Mouse (Mus musculus) forebrain, embryonic 10.5 days (tissue): ENCODE results near the gene Abhd2. TPM values are rescaled to one million over a fixed set of nuclear protein-coding genes. Genes with fewer than 3 reads are reported as not detected.

ENCODE experiments used
- DNase-seq: peaks from one replicate; pipeline ENCODE4 v3.0.0-alpha.2; 2017; ENCODE audit warnings: low spot score; ENCODE audit errors: extremely low spot score
- H3K27ac ChIP-seq: fragments of 300-500 bp; sonication (generic); 2 replicates; pipeline ENCODE4 v1.5.1; 2016; ENCODE audit warnings: mild to moderate bottlenecking
- H3K27me3 ChIP-seq: fragments of 300-500 bp; sonication (generic); 2 replicates; pipeline ENCODE4 v1.6.1; 2016; ENCODE audit warnings: mild to moderate bottlenecking; ENCODE audit not compliant: poor library complexity, severe bottlenecking
- H3K36me3 ChIP-seq: fragments of 300-500 bp; sonication (generic); replicated peaks from 2 replicates; pipeline ENCODE4 v1.6.1; 2016; ENCODE audit warnings: mild to moderate bottlenecking, moderate library complexity
- H3K4me1 ChIP-seq: fragments of 300-500 bp; sonication (generic); 2 replicates; pipeline ENCODE4 v1.6.1; 2016
- H3K4me3 ChIP-seq: fragments of 300-500 bp; sonication (generic); 2 replicates; pipeline ENCODE4 v1.5.1; 2016; ENCODE audit warnings: mild to moderate bottlenecking, moderate library complexity
- H3K9me3 ChIP-seq: fragments of 300-500 bp; sonication (generic); 2 replicates; pipeline ENCODE4 v1.6.1; 2016; ENCODE audit warnings: mild to moderate bottlenecking, moderate library complexity
- WGBS: fragments of 180-500 bp; shearing (Covaris S2); methylation state at CpG from one replicate; pipeline ENCODE4 v1.1.7; 2016; 5-methylcytosine and 5-hydroxymethylcytosine counted together
- polyA plus RNA-seq: library from polyadenylated mRNA; unstranded; fragments of >200 nt; fragmentation: Nextera tagmentation; extraction: Ambion mirVana; gene quantifications from 2 replicates; pipeline ENCODE4 v1.2.1, GENCODE M21; 2016

The Abhd2 gene
- polyA plus RNA-seq, 1 experiment from 2014 or later = 8.6 TPM

DNA sequence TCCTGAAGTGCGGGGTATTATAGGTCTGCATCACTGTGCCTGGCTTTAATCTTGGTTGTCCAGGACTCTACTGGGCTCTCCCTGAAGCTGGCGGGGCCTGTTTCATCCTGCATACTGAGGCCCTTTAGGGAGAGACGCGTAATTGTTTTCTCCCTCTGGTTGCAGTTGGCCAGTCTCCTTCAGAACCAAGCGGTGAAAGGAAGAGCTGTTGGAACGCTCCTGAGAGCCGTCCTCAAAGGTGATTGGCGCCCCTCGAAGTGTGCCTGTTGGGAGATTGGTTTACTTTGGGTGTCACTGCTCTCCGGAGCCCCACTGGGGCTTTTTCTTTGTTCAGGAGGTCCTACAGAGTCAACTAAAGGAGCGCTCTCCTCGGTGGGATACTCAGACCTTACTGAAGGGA is 126.0 kb downstream of the Abhd2 start:
- no peak for DNase-seq
- Histone ChIP-seq H3K27ac (no peak overlapping the region), H3K36me3 (peaks cover 58% of the 10 kb centered on the region), H3K4me1 (peaks cover 13% of the 10 kb centered on the region), H3K9me3 (no peaks in the 10 kb centered on the region), H3K4me3 (no peak overlapping the region), H3K27me3 (no peaks in the 10 kb centered on the region)
- WGBS = 78% methylated on average over 12 of the region's 12 CpGs

DNA sequence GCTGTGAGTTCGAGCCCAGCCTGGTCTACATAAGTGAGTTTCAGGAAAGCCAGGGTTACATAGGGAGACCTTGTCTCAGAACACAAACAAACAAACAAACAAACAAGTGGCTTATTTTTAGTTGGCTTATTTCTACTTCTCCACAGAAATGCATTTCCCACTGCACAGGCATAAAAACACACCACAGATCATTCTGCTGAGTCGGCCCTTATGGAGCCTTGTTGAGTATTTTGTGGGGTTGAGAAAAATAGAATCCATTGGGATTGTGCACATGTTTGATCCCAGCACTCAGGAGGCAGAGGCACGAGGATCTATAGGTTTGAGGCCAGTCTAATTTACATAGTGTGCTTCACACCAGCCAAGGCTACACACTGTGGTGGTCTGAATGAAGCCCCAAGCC is 127.3 kb downstream of the Abhd2 start:
- no peak for DNase-seq
- Histone ChIP-seq H3K4me3 (no peak overlapping the region), H3K36me3 (peaks cover 59% of the 10 kb centered on the region), H3K27me3 (no peaks in the 10 kb centered on the region), H3K9me3 (no peaks in the 10 kb centered on the region), H3K27ac (no peak overlapping the region), H3K4me1 (no peaks in the 10 kb centered on the region)
- WGBS = 90% methylated on average over 3 of the region's 3 CpGs

DNA sequence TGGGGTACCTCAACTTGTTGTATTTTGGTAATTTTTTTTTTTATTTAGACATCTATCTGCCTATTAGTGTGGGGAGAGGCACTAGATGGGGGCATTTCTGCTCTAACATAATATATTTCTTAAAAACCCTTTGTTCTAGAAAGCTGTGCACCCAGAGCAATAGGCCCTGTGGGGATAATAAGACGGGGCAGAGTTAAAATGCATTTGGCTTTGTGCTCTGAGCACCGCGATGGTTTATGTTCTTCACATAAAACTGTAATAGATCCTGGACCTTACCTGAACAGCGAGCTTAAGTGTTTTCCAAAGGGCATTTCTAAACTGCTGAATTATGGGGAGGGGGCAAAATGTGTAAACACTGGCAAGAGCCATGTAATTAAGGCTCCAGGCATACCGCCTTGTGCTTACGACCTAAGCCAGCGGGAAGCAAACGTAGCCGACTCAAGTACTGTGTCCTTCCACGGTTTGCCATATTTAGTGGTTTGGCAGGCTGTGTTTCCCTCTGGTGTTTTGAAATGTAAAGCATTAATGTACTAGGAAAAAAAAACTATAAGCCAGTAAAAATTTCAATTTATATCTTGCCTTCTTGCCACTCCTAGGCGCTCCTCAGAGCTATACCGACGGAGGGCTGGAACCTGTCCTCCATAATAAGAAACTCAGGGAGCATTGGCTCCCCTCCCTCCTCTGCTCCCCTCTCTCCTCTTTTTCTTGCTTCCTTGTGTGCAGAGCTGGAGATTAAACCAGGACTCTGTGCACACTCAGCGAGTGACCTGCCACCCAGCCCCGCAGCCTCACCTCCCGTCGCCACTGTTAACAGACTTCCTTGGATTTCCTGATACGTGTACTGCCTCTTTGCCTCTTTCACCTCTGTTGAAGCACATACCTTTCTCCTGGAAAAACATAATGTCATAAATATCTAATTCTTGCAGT is 141.7 kb downstream of the Abhd2 start:
- Histone ChIP-seq H3K4me1 (0 out of 2 replicates have a peak, but pooled peaks cover 4% of the 10 kb centered on the region), H3K36me3 (peaks cover 62% of the 10 kb centered on the region), H3K4me3 (no peak overlapping the region), H3K9me3 (no peaks in the 10 kb centered on the region), H3K27ac (no peak overlapping the region), H3K27me3 (no peaks in the 10 kb centered on the region)
- no peak for DNase-seq
- WGBS = 92% methylated on average over 18 of the region's 18 CpGs

Other genes with a start within 250 kb of the Abhd2 start
- 0.04 and 0.26 TPM in 2 replicates for gene Acan, start 219.7 kb upstream of the Abhd2 start, polyA plus RNA-seq
- 2.1 and 3.6 TPM in 2 replicates for gene Hapln3, start 142.2 kb upstream of the Abhd2 start, polyA plus RNA-seq
- 82.4 and 86.6 TPM in 2 replicates for gene Mfge8, start 124.1 kb upstream of the Abhd2 start, polyA plus RNA-seq
- gene Rlbp1, start 113.8 kb downstream of the Abhd2 start, polyA plus RNA-seq = 1.2 and 1.8 TPM in 2 replicates
- gene Fanci, start 118.7 kb downstream of the Abhd2 start, polyA plus RNA-seq = 24.4 and 25.5 TPM in 2 replicates
- gene Polg, start 193.2 kb downstream of the Abhd2 start, polyA plus RNA-seq = 42.1 and 46.4 TPM in 2 replicates